Mouse (Mus musculus) fibroblast of lung, adult 2 months (primary cell): ENCODE measurements around the gene Pidd1.
"Not testable (repeated sequence)": the region's sequence is repeated elsewhere in the genome, so short reads cannot be mapped to it uniquely, and the experiment has no call there.

Experiments used
- DNase-seq: peaks from one replicate; pipeline ENCODE4 v3.0.0-alpha.2; 2011; ENCODE audit warnings: low read depth

Pidd1 gene

DNA sequence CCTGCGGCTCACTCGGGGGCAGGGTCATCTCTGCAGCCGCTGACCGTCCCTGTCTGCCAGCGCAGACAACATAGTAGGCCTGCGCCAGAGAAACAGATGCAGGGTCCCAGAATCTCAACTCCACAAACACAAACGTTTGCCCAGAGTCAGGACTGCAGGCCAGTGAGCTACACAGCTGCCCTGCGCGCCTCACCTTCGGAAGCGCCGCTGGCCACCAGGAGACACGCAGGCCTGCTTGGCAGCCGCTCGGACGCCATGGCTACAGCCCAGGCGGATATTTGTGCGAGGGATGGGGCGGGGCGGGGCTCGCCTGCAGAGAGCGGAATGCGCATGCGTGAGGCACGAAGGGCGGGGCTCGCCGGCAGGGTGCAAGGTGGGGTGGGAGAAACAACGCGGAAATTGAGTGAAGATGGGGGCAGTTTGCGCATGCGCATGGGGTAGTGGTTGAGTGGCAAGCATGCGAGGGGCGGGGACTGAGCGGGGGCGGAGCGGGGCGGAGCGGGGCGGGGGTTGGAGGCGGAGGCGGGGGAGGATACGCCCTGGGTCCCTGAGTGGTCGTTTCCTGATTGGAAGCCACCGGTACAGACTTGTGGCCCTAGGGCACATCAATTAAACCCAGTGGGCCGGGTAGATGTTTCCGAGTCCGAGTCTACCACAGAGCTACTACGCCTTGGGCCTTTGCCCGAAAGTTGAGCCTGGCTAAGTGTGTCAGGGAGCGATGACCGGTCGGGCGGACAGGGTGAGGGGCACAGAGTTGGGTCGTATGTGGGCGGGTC lies 29.8 kb downstream of the Pidd1 start, which contains the start of gene Gatd1:
Gatd1 (minus strand) TSS at position 328 of the 776 bp plus-strand sequence.
- DNase-seq, result peak; percentile 96

DNA sequence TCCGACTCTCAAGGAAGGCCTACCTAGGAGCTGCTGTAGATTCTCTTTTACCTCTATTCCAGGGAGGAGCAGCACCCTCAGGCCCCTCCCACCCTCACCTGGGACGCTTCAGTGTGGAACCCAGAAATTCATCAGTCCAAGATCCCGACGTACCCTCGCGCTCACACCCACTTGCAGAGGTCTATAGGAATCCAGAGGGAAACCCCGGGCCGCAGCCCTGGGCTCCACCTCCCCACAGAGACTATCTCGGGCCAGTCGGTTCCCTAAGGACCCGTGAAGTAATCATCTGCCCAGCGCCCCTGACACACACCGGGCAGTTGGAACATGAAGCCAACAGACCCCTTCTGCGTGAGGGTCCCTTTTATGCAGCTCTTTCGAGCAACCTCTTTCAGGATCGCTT lies 30.5 kb downstream of the Pidd1 start:
- DNase-seq, result no peak

DNA sequence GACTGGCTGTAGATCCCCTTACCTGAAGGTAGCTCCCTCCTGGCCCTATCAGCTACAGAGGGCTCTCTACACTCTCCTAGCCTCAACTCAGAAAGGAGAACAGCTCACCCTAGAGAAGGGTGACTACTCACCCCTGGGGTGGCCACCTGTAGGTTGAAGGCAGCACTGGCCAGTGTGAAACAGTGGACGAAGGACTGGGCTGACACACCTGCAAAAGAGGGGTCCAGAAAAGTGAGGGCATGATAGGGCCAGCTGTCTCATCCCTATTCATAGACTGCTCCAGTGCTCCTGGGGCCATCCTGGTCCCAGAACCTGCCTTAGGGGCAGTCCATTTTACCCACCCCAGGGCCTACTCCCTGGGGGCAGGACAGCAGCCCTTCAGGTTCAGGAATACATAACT lies 32.2 kb downstream of the Pidd1 start:
- DNase-seq, result no peak

DNA sequence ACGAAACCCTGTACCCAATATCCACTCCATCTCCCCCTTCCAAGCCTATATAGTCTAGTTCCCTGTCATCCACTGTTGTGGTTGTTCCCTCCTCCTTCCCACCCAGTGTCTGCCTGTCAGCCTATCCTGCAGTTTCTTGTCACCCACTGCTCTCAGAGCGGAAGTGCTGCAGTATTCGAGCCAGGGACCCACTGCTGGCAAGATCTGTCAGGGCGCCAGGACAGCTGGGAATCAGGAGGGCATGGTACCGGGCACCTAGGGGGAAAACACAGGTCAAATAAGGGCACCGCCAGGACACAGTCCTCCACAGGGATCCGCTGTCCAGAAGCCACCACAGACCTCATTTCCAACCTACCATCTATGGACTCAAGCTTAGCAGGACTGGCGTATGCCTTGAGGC lies 33.2 kb downstream of the Pidd1 start:
- DNase-seq, result no peak

- DNase-seq, result peak; percentile 36
Measured at GRCm38 (mm10) chr7:141408833-141409232, 35.0 kb downstream of the Pidd1 start.

- DNase-seq, result not testable (repeated sequence)
Measured at GRCm38 (mm10) chr7:141407670-141408069, 36.2 kb downstream of the Pidd1 start.

DNA sequence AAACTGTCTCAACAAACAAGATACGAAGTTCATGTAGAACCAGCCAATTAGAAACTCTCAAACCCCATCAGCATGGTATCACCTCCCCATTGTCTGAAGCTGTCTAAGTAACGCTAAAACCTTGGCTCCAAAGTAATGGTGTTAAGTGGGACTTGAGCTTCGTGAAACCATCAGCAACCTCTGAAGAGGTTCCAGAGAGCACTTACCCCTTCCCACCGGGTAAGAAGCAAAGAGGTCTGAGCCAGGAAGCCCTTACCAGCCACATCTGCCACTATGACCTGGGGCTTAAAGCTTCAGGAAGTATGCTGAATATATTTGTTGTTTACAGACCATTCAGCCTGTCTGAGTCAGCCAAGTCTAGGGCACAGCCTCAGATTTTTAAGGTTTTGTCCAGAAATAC lies 38.4 kb downstream of the Pidd1 start:
- no peak for DNase-seq

DNA sequence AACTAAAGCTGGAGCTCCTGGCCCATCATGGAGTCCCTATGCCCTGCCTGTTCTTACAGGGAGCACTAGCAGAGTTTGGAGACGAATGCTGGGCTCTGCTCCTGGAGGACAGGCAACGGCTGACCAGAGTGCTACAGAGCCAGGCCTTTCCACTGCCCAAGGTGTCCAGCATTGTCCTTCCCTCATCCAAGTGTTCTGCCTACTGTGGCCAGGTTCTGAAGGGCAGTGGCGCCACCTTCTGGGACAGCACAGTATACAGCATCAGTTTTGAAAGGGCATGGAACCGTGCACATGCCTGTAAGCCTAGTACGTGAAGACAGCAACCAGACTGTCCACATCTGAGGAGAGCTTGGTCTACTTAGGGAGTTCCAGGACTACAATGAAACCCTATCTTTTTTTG lies 40.5 kb downstream of the Pidd1 start:
- DNase-seq, result peak; percentile 36

- DNase-seq, result no peak
Measured at GRCm38 (mm10) chr7:141395348-141395747, 48.5 kb downstream of the Pidd1 start.

DNA sequence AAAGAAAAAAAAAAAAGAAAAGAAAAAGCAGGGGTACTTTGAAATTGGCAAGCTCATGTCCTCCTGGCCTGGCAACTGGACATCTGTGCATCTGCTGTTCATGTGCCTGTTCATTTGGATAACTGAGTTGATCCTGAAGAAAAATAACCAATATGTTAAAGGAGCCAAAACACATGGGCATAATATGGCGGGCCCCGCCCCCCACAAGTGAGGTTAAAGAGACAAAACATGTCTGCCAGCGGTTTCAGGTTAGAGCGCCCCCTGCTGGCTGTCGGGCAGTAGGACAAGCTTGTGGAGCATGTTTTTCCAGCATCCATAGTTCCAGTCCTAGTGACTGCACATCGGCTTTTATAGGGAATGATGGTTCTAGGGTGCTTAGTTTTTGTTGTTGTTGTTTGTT lies 49.1 kb downstream of the Pidd1 start:
- no peak for DNase-seq

- no peak for DNase-seq
Measured at GRCm38 (mm10) chr7:141394158-141394557, 49.7 kb downstream of the Pidd1 start.

DNA sequence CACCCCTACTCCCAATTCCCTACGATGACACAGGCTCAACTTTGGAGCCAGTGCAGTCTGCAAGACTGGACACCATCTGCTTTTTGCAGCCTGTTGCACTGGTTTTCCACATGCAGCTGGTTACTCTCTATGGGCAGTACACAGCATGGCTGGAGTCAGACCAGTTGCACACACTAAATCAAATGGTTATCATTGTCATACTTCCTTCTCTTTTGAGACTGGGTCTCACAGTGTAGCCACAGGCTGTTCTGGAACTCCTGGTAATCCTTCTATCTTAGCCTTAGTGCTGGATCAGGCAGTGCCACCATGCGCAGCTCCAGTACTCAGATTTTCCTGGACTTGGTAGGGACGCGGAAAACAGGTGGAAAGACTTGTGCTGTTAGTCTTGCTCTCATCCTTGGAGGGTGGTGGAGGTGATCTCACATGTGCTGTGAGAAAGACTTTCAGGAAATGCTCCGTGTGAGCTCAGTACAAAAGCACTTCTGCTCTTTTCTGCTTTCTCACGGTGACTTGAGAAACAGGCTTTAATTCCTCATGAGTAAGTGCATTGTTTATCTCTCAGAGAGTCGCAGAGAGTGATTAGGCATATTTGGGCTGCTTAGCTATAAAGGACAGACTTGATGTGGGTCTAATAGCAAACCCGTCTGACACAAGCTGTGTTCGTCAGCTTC lies 51.1 kb downstream of the Pidd1 start:
- DNase-seq, result peak; percentile 27

- DNase-seq, result peak; percentile 78
Measured at GRCm38 (mm10) chr7:141391625-141392551, 51.9 kb downstream of the Pidd1 start, which contains the start of gene Taldo1. TSS of gene Taldo1 (plus strand) at chr7:141392199.

GRCm38 (mm10) chr7:141390326-141391259 lies 53.2 kb downstream of the Pidd1 start:
- DNase-seq, result no peak

- no peak for DNase-seq
Measured at GRCm38 (mm10) chr7:141388487-141389109, 55.2 kb downstream of the Pidd1 start.
